Mouse (Mus musculus) heart, postnatal 10 days (tissue): ENCODE data around the gene Hdac2. TPM values are rescaled to one million over a fixed set of nuclear protein-coding genes. Genes with fewer than 3 reads are reported as not detected.

Experiments used
- total RNA-seq, 2 experiments: library from RNA; stranded (reverse); gene quantifications; 2 replicates each; pipeline ENCODE4 v1.2.3; 2021

The Hdac2 gene
- total RNA-seq, 2 experiments from 2014 or later: 75.4 to 87.3 TPM

Other genes starting within 250 kb of the Hdac2 start
- 100 to 1,000 TPM; 117 to 142 TPM for gene Marcks, start 164.4 kb downstream of the Hdac2 start, total RNA-seq